Mouse (Mus musculus) cerebellum, adult 11-12 months (tissue): Measurements from ENCODE around the gene Smarcd3.
"Not testable (repeated sequence)": the region's sequence is repeated elsewhere in the genome, so short reads cannot be mapped to it uniquely, and the experiment has no call there.

ENCODE experiments used
- DNase-seq: peaks from one replicate; pipeline ENCODE4 v3.0.0; 2022

Smarcd3 gene

DNA sequence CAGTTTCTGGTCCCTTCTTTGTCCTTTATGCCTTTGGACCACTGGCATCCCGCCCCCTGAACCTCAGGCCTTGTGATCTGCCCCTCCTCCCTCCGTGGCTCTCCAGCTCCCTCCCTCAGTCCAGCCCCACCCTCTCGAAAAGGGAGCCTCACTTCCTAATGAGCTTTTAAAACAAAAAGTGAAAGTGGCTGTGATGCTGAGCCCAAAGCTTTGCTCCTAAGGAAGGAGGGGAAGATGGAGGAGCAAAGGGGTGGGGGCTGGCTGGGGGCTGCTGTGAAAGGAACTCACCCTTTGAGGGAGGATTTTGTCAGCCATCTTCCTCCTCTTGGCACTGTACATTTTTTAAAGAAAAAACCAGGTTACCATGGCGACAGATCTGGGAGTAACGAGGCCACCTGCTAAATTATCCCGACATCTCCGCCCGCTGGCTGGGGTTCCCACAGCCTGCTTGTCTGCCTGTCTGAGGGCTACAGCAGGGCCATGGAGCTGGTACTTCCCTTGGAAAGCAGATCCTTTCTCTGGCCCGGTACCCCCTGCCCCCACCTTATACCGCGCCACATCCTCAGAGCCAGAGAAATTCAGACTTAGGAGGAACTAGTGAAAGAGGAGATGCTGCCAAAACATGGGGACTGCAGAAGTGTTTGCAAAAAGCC lies 27.6 kb downstream of the Smarcd3 start:
- DNase-seq: peak; percentile 59

DNA sequence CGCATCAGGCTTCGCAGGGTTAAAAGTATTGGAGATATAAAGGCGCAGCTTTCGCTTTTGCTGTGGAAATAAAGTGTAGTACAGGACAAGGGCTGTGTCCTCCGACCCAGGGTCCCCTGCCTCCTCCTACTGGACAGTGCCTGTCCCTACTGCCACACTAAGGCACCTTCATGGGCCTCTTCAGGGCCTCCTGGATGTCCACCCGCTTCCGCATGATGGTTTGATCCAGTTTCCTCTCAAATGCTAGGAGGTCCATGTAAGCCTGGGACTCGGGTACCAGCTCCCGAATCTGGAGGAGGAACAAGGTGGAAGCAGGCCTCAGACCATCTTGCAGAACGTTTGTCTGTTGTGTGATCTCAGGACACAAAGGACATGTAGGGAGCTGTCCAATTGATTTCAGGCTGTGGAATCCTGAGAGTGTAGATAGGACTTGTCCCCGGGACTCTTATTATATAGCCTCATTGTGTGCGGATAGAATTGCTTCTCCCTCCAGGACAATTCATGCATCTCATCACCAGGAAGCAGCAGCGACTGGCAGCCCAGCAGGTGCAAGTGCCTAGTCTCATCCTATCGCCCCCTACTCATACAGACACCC lies 28.3 kb downstream of the Smarcd3 start:
- DNase-seq: peak; percentile 20

DNA sequence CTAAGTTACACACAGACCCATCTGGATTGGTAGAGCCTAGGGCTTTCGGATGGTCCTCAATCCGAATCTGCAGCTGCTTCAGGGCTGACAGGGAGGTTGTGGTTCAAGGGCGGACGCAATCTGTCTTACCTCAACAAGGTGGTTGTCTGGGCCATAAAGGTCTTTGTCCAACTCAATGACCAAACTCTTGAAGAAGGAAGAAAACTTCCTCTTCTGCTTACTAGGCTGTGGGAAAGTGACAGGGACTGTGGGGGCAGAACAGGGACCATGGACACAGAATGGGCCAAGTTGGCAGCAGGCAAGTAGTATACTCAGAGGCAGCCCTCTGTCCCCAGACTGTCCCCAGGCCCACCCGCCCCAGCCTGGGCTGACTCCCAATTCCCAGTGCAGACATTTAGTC lies 28.9 kb downstream of the Smarcd3 start:
- peak; percentile 8 for DNase-seq

DNA sequence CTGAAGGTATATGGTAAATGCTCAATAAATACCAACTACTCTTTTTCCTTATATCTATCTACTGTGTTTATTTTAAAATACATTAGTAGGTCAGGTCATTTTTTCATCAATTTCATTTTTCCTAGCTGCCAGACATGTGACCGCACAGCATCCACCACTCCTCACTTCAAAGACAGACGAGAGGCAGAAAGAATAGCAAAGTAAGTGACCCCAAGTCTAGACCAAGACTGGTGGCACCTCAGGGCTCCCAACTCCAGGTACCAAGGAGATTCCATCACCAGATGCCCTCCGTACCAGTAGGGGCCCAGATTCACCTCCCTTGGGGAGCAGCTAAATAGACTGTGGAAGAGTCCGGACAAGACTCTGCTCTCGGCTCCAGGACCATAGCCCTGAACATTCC lies 29.9 kb downstream of the Smarcd3 start:
- peak; percentile 6 for DNase-seq

DNA sequence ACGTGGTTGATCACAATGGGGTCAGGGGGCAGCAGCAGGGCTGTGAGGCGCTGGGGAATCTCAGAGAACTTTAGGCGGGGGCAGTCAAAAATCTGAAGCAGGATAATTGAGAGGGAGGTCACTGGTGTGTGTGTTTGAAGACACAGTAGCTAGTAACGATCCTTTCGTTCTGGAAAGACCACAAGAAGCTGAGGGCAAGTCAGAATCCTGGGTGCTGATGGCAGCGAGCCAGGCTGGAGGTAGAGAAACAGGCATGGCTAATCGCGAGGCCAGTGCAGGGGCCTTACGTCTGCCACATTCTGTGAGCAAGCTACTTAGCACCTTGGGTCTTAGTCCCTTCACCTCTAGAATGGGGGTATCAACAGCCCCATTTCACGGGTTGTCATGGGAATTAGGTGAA lies 30.3 kb downstream of the Smarcd3 start:
- peak; percentile 29 for DNase-seq

DNA sequence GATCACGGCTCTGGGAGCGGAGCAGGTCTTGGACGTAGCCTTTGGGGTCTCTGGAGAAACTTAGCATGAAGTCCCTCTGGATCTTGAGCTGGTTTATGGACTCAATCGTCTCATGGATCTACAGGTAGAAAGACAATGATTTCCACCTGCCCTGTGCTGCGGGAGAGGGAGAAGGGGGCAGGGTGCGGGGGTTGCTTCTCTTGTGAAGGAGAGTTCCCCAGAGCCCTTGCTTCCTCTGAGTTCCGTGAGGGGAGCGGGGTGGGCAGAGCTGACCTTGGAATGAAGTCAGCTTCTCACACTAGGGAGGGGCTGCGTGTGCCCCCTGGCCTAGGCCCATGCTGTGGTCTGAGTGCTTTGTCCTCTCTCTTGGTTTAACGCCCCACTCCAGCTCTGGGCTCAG lies 31.0 kb downstream of the Smarcd3 start:
- peak; percentile 21 for DNase-seq

DNA sequence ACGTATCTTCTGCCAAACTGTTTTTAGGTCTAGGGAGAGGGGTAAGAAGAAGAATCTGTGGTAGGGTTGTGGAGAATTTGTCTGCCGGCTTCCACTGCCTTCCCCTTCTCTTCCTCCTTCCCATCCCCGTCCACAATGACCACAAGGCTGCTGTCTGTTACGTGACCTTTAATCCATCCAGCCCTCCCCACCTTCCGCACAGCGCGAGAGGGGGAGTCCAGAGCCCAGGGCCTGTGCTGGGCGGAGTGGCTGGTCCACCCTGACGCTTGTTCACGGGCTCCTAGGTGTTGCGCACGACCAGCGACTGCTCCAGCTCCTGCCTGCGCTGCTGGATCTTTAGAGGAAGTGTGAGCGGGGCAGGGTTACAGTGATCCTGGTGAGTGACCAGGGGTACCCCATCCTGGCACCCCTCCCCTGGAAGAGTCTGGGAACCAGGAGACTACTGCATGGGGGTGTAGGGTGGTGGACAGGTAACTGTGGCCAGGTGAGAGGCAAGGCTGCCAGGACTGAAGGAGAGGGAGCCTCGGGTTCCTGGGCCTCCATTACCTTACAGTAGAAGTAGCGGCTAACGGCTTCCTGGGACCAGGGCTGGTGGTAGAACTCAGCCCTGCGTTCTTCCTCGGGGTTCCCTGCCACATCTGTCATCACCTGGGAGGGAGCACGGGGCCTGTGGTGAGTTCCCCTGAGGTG lies 31.6 kb downstream of the Smarcd3 start:
- peak; percentile 21 for DNase-seq

DNA sequence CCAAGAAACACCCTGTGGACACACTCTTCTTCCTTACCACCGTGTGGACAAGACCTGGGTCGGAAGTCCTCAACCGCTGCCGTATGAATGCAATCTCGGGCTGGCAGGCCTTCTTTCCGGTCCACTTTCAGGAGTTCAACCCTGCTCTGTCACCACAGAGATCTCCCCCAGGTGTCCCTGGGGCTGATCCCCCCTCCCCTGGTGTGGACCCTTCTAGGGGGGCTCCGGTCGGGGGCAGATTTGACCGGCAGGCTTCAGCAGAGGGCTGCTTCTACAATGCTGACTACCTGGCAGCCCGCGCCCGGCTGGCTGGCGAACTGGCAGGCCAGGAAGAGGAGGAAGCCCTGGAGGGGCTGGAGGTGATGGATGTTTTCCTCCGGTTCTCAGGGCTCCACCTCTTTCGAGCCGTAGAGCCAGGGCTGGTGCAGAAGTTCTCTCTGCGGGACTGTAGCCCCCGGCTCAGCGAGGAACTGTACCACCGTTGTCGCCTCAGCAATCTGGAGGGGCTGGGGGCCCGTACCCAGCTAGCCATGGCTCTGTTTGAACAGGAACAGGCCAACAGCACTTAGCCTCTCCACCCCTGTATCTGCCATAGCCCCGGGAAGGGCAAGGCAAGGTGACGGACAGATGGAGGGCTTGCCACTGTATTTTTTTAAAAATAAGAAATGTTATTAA lies 32.3 kb downstream of the Smarcd3 start:
- DNase-seq: peak; percentile 5

DNA sequence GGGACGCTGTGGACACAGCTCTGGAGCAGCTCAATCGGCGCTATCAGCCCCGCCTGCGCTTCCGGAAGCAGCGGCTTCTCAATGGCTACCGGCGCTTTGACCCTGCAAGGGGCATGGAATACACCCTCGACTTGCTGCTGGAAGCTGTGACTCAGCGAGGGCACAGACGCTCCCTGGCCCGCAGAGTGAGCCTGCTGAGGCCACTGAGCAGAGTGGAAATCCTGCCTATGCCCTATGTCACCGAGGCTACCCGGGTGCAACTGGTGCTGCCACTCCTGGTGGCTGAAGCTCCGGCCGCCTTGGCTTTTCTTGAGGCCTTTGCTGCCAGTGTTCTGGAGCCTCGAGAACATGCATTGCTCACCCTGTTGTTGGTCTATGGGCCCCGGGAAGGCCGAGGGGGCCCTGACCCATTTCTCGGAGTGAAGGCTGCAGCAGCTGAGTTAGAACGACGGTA lies 32.9 kb downstream of the Smarcd3 start:
- DNase-seq: no peak

DNA sequence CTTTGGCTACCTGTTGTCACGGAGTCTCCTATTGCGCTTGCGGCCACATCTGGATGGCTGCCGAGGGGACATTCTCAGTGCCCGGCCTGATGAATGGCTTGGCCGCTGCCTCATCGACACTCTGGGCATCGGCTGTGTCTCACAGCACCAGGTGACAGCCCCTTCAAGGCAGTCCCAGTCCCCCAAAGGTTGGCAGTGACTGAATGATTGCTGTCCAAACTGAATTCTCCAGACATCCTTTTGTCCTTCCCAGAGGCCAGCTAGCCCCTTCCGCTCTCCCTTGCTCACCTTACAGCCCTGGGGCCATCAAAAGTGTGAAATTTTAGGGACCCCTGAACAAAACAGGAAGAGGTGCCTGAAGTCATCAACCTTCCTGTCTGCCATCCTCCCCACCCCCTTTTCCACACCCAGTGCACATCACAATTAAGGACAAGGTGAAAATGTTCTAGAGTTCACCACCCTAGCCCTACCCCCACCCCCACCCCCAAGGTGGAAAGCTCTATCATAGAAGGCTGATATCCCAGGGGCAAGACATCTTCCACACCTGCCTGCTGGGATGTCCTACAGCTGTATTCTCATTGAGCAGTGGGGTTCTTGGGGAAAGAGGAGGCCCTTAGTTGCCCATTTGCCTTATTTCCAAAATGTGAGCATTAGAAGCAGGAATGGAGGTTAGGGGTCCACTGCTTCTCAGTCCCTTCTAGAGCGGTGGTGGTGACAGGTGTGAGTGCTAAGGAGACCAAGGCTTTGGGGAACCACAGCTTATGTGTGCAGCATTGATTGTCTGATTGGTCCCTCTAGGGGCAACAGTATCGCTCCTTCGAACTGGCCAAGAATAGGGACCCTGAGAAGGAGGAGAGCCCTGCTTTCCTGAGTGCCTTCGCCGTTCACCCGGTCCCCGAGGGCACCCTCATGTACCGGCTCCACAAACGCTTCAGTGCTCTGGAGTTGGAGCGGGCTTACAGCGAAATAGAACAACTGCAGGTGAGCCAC lies 34.4 kb downstream of the Smarcd3 start:
- DNase-seq: no peak

DNA sequence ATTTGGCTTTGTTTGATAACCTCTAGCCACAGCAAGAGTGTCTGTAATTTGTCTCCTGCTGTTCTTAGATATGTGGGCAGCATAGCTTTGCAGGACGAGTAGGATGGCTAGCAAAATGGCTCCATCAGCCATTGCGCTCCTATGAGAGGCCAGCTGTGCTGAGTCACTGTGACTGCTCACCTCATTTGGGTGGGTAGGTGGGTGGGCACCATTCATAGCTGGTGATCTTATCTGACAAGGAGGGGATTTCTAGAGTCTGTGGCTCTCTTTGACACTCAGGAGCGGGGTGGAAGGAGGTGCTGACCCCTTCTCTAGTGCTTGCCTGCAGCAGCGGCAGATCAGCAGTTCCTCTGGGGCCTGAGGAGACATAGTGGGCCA lies 37.0 kb downstream of the Smarcd3 start:
- no peak for DNase-seq

DNA sequence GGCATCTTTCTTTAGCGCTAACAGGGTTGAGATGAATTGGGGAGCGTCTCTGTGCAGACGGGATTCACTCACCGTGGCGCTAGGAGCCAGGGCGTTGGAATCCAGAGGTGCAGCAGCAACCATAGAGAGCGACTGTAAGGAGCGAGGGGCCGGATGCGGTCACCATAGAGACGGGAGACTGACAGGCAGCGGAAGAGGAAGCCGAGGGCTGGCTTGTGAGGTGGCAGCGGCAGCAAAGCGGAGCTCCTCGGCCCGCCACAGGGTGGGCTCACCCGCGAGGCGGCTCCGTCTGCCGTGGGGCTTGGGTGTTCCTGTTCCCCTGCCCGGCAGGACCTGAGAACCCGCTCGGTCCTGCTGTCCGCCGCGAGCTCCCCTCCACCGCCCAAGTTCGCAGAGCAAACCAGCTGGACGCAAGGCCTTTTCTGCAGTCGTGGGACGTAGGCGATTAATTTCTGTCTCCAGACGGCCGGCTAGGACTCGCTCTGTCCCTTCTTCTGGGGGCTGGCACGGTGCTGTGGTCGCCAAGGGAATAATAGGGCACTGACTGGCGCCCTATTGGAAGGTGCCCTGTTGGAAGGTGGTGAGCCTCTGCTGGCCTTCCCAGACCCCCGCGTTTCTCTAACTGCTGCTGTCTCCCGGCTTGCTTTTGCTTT lies 37.5 kb downstream of the Smarcd3 start, which contains the start of gene Chpf2:
Gene Chpf2, plus strand, starts transcription at position 195 of the 653 bp plus-strand sequence.
- DNase-seq: peak; percentile 74

DNA sequence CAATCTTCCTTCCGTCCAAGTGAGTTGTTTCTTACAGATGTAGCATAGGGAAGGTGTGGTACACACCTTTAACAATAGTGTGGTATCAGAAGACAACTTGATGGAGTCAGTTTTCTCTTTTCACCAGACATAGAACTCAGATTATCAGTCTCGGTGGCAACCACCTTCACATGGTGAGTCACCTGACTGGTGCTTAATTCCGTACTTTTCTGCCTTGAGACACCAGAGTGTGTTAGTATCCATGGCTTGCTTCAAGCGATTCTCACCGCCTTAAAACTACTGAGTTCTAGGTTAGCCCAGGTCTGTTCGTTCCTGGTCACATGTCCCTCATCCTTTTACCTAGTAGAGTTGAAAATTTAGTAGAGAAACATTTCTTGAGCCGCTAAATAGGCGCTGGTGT lies 38.1 kb downstream of the Smarcd3 start:
- no peak for DNase-seq

DNA sequence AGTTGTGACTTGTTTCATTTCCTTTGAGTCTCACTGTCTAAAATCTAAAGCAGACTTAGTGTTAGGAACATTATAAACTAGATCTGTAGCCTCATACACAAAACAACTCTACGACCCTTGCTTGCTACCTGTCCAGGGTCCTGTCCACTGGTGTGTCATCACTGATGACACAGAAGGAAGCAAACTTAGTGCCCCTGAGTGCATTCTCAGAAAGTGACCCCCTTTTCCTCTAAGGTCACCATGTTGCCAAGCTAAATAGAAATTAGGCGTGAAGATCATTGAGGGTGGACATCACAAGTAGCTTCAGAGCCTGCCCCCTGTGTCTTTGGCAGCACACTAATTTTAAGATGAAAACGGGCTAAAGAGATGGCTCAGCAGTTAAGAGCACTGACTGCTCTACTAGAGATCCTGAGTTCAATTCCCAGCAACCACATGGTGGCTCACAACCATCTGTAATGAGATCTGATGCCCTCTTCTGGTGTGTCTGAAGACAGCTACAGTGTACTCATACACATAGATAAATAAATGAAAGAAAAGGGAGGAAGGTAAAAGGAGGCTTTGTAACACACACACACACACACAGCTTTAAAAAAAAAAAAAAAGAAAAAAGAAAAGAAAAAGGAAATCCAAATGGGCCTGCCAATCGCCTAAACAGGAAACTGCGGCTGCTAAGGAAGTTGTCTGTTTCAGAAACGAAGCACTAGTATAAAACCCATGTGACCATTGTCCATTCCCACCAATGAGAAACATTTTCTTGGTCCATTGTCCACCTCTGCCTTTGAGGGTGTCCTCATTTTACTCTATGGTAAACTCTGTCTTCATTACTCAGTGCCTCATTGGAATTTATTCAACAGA lies 45.9 kb downstream of the Smarcd3 start:
- DNase-seq: peak; percentile 29

DNA sequence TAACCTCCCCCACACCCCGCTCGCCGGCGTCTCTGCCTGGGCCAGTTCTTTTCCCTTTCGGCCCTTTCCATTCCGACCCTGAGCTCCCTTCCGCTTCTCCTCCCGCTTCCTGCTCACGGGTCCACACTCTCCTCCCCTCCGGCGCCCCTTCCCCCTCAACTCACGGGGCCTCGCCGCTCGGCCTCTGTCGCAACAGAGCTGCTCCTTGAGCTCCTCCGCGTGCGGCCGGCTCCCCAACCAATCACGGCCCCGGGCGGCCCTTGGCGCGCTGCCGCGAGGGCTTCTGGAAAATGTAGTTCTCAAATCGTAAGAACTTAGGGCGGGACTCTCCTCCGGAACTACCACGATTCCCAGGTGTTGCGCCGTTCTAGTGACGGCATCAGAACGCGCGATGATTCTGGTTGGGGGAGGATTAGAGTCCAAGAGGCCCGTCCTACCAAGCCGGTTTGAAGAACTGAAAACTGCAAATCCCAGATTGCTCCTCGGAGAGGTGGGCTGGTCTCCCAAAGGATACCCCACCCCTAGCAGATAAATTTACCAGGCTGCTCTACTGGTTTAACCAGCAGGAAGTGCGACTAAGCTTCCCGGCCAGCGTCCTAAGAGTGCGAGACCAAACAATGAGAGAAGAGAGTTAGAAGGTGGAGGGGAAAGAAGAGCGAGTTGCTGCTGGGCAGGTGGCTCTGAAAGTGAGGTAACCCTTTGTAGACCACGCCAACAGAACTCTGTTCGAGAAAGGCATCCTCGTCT lies 46.9 kb downstream of the Smarcd3 start, which contains the start of gene Abcf2:
Gene Abcf2, minus strand, starts transcription at position 285 of the 747 bp plus-strand sequence.
- DNase-seq: peak; percentile 100

DNA sequence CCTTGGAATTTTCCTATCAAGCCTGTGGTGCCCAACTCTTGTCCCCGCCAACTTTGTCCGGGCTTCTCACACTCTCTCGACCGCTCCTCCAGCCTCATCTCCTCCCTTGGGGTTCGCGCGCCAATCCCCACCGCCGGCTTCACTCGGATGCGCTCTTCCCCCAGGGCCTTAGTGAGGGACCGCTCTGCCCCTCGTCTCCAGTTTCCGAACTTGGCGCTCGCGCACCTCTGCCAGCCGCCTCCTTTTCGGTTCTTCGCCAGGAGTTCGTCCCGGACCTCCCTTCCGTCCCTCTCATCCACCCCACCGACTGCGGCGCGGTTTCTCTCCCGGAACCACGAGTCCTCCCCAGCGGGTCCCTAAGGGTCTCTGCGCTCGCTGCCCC lies 47.4 kb downstream of the Smarcd3 start:
- no peak for DNase-seq

DNA sequence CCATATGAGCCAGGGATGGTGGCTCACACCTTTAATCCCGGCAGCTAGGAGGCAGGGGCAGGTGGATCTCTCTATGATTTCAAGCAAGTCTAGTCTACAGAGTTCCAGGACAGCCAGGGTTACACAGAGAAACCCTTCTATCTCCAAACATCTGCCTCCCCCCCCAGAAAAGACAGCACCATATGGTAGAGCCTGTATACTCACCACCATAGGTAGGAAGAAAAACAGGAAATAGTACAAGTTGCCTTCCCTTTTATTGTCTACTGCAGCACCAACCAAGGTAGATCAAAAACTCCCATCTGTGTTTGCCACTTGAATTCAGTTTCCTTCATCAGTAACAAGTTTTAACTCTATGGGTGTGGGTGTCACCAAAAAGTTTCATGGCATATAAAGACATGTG lies 48.3 kb downstream of the Smarcd3 start:
- no peak for DNase-seq

DNA sequence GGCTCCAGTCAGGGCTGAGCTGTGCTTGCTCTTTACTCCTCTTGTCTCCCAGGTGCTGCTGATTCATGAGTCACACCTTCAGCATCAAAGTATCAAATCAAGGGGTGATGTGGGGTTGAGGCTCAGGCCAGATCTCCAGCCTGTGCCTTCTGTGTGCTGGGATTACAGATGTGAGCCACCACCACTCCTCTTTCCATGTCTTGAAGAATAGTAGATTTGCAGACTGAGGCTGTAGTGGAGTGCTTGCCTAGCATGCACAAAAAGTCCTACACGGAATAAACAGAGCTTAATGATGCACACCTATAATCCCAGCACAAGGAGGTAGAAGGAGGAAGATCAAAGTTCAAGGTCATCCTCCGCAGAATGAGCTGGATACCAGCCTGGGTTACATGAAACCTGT lies 67.5 kb downstream of the Smarcd3 start, which contains the start of gene 4931409K22Rik:
Gene 4931409K22Rik, minus strand, starts transcription at position 101 of the 400 bp plus-strand sequence.
- DNase-seq: no peak

DNA sequence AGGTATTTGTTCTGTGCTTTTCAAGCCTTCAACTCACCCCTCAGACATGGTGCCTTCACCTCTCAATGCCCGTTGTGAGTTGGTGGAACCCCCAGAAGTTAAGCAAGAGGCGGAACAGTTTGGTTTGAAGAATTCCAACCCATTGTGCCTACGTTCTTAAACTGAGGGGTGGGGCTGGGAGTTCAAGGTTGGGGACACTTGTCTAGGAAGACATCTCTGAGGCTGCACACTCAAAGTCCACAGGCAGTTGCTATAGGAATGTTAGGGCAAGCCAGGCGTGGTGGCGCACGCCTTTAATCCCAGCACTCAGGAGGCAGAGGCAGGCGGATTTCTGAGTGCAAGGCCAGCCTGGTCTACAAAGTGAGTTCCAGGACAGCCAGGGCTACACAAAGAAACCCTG lies 68.9 kb downstream of the Smarcd3 start:
- DNase-seq: not testable (repeated sequence)
